Mouse (Mus musculus) kidney, postnatal 10 days (tissue): Measurements from ENCODE around the gene Fam83d.

ENCODE experiments used
- DNase-seq: peaks from one replicate; pipeline ENCODE4 v3.0.0; 2021; ENCODE audit warnings: mixed read lengths

The Fam83d gene

DNA sequence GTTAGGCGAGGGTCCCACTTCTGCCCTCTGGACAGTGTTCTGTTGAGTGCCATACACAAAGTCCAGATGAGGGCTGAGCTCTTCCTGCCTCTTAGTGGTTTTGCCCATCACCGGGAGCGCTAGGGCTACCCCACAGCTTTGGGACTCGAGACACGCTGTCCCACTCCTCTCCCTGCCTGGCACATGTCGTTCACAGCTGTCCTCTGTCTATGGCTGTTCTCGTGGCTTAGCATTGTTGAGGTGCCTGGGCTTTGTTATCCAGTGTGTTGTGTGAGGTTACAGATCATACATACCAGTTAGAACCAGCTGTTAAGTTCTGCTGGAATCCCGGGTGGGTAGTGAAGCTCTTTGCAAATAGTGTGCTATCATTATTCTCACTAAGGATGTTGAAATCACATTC is 49.8 kb downstream of the Fam83d start:
- no peak for DNase-seq

DNA sequence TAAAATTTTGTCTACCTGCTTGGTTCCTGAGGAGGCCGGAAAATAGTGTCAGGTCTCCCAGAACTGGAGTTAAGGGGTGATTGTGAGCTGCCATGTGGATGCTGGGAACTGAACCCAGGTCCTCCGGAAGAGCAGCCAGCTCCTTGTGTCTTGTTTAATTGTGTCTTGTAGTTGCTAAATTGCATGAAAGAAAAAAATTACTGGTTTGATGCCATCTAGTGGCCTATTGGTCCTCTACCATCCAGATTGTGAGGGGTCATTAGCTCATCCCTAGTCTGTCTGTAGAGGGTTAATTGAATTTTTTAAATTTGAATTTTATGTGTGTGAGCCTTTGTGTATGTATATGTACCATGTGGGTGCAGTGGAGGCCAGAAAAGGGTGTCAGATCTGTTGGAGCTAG is 60.2 kb downstream of the Fam83d start:
- no peak for DNase-seq

DNA sequence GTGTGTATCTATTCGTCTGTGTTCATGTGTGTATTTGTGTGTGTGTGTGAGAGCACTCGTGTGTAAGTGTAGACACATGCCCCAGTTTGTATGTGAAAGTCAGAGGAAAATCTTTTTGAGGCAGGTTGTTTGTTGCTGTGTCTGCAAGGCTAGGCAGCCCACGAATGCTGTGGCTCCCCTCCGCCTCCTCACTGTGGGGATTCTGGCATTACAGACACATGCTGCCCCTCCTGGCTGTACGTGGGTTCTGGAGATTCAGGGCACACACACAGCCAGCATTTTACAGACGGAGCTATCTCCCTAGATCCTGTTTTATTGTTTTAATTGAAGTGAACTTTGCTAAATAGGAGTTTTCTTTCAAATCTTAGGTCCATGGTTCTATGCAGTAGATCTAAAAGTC is 61.9 kb downstream of the Fam83d start:
- DNase-seq: no peak

DNA sequence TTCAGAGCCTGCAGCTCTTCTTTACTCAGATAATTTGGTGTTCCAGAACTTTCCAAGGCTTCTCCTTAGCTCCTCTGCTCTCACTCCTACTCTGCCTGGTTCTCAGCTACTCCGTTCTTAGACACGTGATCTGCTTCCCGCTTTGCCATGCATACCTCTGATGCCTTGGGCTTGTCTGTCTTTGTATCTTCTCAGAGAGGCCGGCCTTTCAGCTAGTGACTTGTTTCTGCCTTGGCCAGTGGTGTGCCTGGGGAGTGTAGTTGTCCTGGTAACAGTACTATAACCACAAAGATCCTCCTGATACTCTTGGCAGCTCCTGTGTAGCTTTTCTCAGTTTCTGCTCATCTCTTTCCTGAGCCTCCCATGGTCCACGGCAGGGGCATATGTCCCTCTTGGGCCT is 65.3 kb downstream of the Fam83d start:
- DNase-seq: no peak

DNA sequence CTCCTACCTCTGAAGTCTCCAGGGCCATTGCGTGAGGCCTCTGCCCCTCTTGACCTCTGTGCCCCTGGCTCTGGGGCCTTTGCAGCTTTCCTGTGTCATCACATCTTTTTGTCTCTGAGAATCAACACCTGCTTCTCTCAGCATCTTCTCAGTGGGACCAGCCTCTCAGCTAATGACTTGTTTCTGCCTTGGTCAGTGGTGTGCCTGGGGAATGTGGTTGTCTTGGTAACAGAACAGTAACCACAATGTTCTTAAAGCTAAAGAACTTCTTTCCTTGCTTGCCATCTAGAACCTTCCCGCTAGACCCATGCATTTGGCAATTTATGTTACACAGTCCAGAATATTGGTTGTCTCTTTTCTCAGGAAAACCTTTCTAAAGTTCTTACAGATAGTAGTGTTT is 65.8 kb downstream of the Fam83d start:
- DNase-seq: no peak
